Mouse (Mus musculus) embryonic fibroblast, embryonic 13.5 days (primary cell): ENCODE results near the gene Insrr. TPM values are rescaled to one million over a fixed set of nuclear protein-coding genes. Genes with fewer than 3 reads are reported as not detected.

Source experiments
- H3K27ac ChIP-seq: 2 replicates; pipeline ENCODE4 v1.5.1; 2012; ENCODE audit warnings: low read length, control low read depth, inconsistent platforms; ENCODE audit not compliant: insufficient read depth
- H3K4me1 ChIP-seq: 2 replicates; pipeline ENCODE4 v1.6.1; 2011; ENCODE audit warnings: low read length; ENCODE audit not compliant: control insufficient read depth, insufficient read depth
- H3K4me3 ChIP-seq: 2 replicates; pipeline ENCODE4 v1.5.1; 2011; ENCODE audit warnings: mild to moderate bottlenecking, control low read depth, low read length; ENCODE audit not compliant: insufficient read depth
- CTCF ChIP-seq: IDR thresholded peaks from 2 replicates; pipeline ENCODE4 v1.5.1; 2011; ENCODE audit warnings: mild to moderate bottlenecking, control low read depth, low read length, moderate library complexity, borderline replicate concordance; ENCODE audit not compliant: insufficient read depth
- POLR2A ChIP-seq: IDR thresholded peaks from 2 replicates; pipeline ENCODE4 v1.6.1; 2011; ENCODE audit warnings: low read depth, mild to moderate bottlenecking, control low read depth, low read length, moderate library complexity
- polyA plus RNA-seq: library from polyadenylated mRNA; stranded (reverse); fragments of >200 nt; gene quantifications from 2 replicates; pipeline ENCODE4 v1.2.4, GENCODE M21; 2011; ENCODE audit warnings: low read depth; ENCODE audit not compliant: missing spikeins, insufficient read length

The Insrr gene
- polyA plus RNA-seq, 1 experiment, result not detected

- peak; percentile 83 for TF ChIP-seq POLR2A
- peak; percentile 63 for TF ChIP-seq CTCF
- peak overlapping the region; percentile 86 for H3K27ac ChIP-seq
- H3K4me1 ChIP-seq, result peaks cover 14% of the 10 kb centered on the region
- H3K4me3 ChIP-seq, result peak overlapping the region; percentile 99
Measured at GRCm38 (mm10) chr3:87768844-87769243, 27.9 kb upstream of the Insrr start.

DNA sequence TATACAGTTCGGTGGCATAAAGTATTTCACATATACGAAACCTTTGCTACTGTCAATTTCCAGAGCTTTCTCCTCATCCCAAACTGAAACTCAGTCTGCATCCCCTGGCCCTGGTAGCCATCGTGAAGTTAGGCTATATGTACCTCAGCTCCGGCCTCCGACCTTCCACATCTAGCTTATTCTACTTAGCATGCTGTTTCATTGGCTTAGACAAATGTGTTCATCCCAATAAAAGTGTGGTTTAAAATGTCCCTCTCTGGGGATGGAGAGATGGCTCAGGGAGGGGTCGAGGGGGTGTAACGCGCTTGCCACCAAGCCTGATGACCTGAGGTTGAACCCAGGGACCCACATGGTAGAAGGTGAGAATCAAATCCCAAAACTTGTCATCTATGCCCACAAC, 27.2 kb upstream of the Insrr start:
- no peak overlapping the region for H3K4me3 ChIP-seq
- TF ChIP-seq CTCF, result no peak
- TF ChIP-seq POLR2A, result no peak
- peaks cover 9% of the 10 kb centered on the region for H3K4me1 ChIP-seq
- H3K27ac ChIP-seq, result no peak overlapping the region

GRCm38 (mm10) chr3:87770280-87770679, 26.5 kb upstream of the Insrr start:
- Histone ChIP-seq H3K4me1 (0 out of 2 replicates have a peak, but pooled peaks cover 6% of the 10 kb centered on the region), H3K27ac (no peak overlapping the region)
- TF ChIP-seq POLR2A (no peak), CTCF (no peak)

GRCm38 (mm10) chr3:87771088-87771487, 25.7 kb upstream of the Insrr start:
- TF ChIP-seq POLR2A, result no peak
- no peak for TF ChIP-seq CTCF
- Histone ChIP-seq H3K4me3 (no peak overlapping the region), H3K4me1 (0 out of 2 replicates have a peak, but pooled peaks cover 5% of the 10 kb centered on the region), H3K27ac (no peak overlapping the region)

More at GRCm38 (mm10) chr3:87770280-87770679, 26.5 kb upstream of the Insrr start:
- H3K4me3 ChIP-seq, result no peak overlapping the region

- Histone ChIP-seq H3K27ac (no peak overlapping the region), H3K4me1 (no peaks in the 10 kb centered on the region), H3K4me3 (no peak overlapping the region)
- no peak for TF ChIP-seq CTCF
- TF ChIP-seq POLR2A, result no peak
Measured at GRCm38 (mm10) chr3:87778283-87778682, 18.5 kb upstream of the Insrr start.

- H3K4me3 ChIP-seq, result no peak overlapping the region
- TF ChIP-seq CTCF (no peak), POLR2A (no peak)
- no peaks in the 10 kb centered on the region for H3K4me1 ChIP-seq
- no peak overlapping the region for H3K27ac ChIP-seq
Measured at GRCm38 (mm10) chr3:87779086-87779485, 17.7 kb upstream of the Insrr start.

DNA sequence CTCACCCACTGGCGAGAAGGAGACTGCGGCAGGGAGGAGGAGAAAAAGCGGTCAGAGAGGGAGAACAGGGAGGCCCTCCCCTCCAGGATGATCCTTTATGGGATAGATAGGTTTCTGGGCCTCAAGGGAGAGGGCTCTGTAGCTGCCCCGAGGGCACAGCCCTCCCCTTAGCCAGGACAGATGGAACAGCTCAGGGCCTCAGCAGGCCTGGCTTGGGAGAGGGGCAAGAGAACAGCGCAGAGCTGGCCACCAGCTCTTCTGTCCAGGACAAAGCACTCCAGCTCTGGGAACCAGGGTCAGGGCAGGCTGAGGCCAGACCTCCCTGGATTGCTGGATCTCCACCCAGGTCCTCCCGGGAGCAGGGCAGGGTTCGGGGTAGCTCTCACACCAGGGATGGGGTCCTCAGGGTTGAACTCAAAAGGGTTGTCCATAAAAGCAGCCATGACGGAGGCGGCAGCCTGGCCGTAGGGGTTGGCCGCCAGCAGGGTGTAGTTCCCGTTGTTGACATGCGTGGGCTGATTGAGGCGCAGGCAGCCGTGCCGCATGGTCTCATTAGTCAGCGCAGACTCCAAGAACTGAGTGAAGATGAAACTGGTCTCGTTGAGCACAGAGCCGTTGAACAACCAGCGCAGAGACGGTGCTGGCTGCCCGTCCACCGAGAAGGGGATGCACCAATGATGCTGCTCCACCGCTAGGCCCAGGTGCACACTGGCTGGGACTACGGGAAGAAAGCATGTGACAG, 13.3 kb upstream of the Insrr start:
- no peak overlapping the region for H3K27ac ChIP-seq
- no peaks in the 10 kb centered on the region for H3K4me1 ChIP-seq

DNA sequence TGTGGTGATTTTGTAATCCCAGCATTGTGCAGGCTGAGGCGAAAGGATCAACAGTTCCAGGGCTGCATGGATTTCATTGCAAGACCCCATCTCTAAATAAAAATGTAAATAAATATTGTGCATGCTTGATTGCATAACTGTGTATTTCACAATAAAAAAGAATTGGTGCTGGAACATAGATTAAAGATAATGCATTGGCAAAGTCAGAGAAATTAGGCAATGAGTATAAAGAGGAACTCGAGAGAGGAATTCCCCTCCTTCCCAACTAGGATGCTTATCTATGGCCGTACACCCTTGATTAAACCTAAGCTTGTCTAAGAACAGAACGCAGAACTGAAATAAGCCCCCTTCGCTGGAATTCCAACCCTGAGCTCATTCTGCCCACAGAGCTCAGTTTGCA, 11.6 kb upstream of the Insrr start:
- Histone ChIP-seq H3K4me3 (no peak overlapping the region), H3K4me1 (no peaks in the 10 kb centered on the region), H3K27ac (no peak overlapping the region)
- TF ChIP-seq POLR2A, result no peak
- no peak for TF ChIP-seq CTCF

More for the DNA sequence above, 13.3 kb upstream of the Insrr start:
- H3K4me3 ChIP-seq, result no peak overlapping the region
- TF ChIP-seq POLR2A, result no peak
- no peak for TF ChIP-seq CTCF

DNA sequence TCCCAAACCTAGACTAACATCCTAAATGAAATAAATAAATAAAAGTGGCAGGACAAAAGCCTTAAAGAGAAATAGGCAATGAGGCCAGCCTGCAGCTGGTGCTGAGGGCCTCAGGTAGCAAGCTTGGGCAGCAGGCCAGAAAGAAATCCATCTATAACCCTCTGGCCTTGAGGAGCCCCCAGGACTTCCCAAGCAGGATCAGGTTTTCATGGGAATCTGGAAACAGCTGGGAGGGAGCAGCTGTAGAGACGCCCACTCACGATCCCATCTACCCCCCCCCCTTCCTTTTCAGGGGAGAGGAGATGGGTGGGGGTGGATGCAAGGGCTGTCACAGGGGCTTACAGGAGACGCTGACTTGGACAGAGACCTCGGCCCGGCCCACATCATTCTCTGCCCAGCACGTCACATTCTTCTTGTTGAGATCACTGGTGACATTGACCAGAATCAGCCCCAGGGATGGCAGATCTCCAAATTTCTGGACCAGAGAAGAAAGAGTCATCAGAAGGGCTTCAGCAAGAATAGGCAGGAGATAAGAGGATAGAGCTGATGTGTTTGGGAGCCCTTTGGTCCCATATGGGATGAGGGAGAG, 11.0 kb upstream of the Insrr start:
- Histone ChIP-seq H3K4me1 (no peaks in the 10 kb centered on the region), H3K4me3 (no peak overlapping the region), H3K27ac (no peak overlapping the region)
- no peak for TF ChIP-seq POLR2A
- TF ChIP-seq CTCF, result no peak

DNA sequence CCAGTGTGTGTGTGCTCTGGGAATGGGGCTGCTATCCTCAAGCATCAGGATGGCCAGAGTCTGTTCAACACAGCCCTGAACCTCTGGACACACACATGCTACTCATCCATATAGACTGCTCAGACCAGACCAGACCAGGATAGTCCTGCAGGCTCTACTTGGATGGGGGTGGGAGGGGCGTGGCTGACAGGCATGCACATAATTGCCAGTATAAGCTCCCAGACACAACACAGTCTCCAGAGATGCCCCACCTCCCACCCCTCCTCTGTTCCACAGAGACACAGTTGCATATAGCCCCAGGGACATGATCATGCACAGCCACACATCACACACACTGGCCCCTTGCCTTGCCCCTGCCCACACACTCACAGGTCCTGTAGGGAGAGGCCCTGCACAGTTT, 7.5 kb upstream of the Insrr start:
- Histone ChIP-seq H3K4me3 (no peak overlapping the region), H3K27ac (no peak overlapping the region), H3K4me1 (no peaks in the 10 kb centered on the region)
- TF ChIP-seq CTCF (no peak), POLR2A (no peak)
